Mouse (Mus musculus) right cerebral cortex, postnatal 25 days (tissue): ENCODE results near the gene Imp3.
A peak's percentile ranks its signal among the peaks of the same experiment; 100 is the strongest.
"Not testable (repeated sequence)": the region's sequence is repeated elsewhere in the genome, so short reads cannot be mapped to it uniquely, and the experiment has no call there.

Source experiments
- DNase-seq: peaks from one replicate; pipeline ENCODE4 v3.0.0; 2022

Gene Imp3

DNA sequence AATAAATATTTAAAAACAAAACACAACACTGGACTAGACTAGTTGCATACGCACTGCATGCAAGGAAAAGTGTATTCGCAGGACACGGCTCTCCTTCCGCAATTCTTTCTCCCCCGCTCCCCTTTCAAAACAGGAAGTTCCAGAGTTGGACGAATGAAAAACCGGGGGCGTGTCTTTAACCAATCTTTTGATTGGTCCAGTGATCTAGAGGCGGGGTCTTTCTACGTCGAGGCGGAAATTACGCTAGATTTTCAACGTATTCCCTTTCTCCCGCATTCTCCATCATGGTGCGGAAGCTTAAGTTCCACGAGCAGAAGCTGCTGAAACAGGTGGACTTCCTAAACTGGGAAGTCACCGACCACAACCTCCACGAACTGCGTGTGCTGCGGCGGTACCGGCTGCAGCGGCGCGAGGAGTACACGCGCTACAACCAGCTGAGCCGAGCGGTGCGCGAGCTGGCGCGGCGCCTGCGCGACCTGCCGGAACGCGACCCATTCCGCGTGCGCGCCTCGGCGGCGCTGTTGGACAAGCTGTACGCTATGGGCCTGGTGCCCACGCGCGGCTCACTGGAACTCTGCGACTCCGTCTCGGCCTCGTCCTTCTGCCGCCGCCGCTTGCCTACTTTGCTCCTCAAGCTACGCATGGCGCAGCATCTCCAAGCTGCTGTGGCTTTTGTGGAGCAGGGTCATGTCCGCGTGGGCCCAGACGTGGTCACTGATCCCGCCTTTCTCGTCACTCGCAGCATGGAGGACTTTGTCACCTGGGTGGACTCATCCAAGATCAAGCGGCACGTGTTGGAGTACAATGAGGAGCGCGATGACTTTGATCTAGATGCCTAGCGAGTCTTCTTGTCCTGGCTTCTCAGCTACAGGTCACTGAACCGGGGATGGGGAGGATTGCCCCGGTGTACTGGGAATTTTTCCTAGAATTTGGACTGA lies at the start of gene Imp3:
Imp3 (plus strand) TSS at position 253 of the 938 bp plus-strand sequence.
- DNase-seq, result peak; percentile 88

DNA sequence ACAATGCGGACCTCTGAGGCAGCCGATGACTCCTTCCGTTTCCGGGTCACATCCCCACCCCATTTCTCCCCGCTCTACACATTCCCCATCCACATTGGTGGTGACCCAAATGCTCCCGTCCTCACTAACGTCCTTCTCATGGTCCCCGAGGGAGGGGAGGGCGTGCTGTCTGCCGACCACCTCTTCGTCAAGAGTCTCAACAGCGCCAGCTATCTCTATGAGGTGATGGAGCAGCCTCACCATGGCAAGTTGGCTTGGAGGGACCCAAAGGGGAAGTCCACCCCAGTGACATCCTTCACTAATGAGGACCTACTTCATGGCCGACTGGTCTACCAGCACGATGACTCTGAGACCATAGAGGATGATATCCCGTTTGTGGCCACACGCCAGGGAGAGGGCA lies 49.7 kb upstream of the Imp3 start:
- no peak for DNase-seq

DNA sequence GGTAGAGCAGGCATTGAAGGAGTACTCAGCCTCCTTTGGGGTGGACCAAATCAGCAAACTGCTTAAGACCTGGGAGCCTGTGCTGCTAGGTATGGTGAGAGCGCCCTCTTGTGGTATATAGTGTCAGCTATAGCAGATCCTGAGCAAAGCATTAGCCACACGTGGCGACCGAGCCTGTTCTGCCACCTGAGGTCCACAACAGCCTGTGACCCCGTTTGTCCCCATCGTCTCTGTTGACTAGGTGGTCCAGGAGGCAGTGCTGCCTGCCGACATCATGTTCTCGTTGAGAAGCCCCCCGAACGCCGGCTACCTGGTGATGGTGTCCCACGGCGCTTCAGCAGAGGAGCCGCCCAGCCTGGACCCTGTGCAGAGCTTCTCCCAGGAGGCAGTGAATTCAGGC lies 47.5 kb upstream of the Imp3 start:
- peak; percentile 71 for DNase-seq

DNA sequence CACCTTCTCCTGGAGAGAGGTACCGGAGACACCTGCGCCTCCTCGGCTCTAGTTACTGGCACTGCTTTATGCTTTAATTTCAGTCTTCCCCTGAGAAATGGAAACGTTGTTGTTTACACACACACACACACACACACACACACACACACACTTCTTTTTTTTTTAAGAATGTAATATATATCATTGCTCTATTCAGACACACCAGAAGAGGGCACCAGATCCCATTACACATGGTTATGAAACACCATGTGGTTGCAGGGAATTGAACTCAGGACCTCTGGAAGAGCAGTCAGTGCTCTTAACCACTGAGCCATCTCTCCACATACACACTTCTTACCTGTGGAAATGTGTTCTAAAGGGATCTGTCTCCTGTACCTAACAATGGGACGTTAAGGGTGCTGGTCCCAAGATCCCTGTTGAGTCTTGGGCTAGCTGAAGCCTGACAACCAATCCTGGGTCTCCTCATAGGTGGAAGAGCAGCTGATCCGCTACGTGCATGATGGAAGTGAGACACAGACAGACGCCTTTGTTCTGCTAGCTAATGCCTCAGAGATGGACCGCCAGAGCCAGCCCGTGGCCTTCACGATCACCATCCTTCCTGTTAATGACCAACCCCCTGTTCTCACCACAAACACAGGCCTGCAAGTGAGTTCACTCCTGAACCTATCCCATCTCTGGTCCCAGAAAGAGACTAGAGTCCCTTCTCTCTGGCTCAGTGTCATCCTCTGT lies 46.6 kb upstream of the Imp3 start:
- no peak for DNase-seq

DNA sequence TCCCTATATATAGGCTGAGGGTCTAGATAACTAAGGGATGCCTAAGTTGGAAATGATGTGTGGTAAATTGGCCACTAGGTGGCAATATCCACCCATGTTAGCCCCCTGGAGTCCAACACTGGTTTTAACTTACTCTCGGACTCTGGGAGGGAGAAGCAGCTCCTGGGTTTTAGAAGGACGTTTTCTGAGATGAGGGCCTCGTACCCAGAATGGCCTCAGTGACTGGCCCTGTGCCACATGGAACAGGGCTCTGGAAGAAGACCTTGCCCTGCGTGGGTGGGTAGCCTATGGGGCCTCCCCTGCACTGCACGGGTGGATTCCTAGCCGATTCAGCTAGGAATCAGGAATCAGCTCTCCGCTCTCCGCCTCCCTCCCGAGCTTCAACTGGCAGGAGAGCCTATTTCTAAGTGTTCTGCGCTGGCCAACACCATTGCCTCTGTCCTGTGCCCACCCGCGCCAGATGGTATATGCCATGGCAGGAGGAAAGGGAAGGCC lies 45.7 kb upstream of the Imp3 start:
- peak; percentile 60 for DNase-seq

DNA sequence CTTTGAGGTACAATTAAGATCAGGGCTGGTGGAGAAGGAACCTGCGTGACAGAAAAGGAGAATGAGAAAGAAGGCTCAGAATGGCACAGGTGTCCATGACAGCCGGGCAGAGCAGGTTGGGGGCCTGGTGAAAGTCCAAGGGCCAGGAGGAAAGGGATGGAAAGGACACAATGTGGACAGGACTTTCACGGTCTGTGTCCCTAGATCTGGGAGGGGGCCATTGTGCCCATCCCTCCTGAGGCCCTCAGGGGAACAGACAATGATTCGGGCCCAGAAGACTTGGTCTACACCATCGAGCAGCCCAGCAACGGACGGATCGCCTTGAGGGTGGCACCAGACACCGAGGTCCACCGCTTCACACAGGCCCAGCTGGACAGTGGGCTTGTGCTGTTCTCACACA lies 45.2 kb upstream of the Imp3 start:
- no peak for DNase-seq

DNA sequence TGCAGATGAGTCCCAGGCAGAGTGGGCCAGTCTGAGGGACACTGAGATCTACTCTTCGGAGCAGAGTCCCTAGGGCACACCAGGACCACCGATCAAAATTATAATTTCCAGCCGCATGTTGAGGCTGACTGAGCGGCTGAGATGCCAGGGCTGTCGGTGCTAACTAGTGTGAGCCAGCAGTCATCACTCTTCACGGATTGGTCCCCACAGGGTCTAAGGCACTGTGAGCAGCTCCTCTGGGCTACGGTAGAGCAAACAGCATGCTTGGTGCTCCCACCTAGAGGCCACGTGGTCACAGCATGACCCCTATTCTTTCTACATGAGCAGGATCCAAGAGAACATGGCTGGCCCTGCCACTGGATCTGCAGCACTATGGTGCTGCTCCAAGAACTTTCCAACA lies 44.0 kb upstream of the Imp3 start:
- no peak for DNase-seq

DNA sequence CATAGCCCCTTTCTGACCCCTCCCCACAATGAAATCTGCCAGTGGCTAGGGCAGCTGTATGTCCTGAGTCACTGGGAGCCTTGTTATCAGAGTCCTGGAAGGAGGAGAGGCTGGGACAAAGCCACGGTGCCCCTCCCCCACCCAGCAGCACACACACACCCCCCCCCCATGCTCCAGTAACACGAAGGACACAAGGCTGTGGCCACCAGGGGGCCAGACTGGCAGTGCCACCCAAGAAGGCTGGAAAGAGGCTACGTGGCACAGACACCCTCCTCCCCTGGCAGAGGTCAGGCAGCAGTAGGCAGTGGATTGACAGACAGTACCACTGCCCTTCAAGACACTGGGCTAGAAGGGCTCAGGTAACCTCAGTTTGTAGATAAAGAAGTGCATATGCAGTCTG lies 43.3 kb upstream of the Imp3 start:
- no peak for DNase-seq

DNA sequence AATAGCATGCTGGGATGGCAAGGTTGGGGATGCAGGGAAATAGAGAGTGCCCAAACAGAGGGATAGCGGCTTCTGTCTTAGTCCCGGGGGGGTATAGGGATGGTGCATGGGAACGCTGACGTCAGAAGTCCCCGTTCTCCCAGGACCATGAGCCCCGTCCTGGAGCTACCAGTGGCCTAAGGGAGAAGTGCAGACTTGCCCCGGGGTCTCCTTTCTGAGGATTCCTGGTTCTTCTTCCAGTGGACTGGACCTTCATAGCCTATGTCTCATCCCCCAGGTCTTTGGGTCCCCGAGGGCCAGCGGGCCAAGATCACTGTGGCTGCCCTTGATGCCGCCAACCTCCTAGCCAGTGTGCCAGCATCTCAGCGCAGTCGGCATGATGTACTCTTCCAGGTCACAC lies 40.5 kb upstream of the Imp3 start:
- no peak for DNase-seq

DNA sequence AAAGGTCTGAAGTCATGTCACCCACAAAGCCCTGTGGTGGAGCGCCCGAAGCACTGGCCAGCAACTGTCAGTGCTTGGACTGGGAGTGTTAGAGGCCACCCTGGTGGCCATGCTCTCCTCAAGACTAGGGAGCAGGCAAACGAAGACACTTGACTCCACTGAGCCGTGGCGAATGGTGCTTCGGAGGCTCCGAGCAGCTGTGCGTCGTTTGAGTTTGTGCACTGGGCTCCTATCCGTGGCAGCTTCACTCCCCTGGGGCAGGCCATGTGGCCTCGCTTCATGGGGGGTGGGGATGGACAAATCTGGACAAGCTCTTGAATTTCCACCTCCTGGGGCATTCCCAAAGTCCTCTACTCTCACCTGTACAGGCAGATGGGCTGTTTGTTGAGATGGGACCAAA lies 37.9 kb upstream of the Imp3 start:
- no peak for DNase-seq

DNA sequence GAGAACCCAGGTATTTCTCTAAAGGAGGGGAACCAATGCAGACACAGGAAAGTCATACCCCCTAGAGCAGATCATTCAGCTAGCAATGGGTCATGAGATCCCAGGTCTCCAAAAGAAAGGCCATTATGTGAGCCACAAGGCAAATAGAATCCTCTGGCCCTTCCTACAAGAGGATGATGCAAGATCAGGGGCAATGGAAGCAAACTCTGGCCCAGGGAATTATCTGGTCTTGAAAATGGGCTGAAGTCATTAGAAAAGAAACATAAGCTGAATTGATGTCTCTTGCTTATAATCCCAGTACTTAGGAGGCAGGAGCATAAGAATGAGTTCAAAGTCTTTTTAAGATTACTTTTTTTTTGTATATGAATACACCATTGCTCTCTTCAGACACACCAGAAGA lies 37.2 kb upstream of the Imp3 start:
- DNase-seq, result no peak

DNA sequence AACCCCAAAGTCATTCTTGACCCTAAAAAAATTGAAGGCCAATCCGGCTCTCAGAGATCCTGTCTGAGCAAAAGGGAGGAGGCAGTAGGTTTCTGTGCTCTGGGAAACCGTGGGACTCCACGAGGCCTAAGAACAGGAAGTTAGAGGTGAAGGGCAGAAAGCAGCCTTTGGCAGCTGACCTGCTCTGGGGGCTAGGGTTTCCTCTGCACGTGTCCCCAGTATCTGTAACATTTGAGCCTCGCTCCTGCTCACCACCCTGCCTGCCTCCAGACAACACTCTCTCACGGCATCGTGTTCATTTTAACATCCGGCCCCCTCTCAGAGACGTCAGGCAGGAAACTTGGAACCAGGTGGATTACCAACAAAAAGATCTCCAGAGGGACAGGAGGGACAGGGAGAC lies 36.7 kb upstream of the Imp3 start:
- no peak for DNase-seq

DNA sequence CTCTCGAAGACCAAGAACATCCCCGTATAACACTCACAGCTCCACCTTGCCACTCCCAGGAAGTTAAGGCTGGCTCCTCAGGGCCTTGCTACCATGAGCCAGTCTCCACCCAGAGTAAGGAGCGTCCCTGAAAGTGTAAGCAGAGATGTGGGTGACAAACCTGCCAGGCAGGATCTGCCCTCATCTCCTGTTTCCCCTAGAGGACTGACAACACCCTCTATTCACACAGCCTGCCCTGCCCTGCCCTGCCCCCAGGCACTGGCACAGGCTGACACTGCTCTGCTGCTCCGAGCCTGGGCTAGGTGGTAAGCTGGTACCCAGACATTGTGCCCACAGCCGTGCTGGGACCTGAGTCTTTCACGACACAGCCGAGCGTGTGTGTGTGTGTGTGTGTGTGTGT lies 36.1 kb upstream of the Imp3 start:
- no peak for DNase-seq

DNA sequence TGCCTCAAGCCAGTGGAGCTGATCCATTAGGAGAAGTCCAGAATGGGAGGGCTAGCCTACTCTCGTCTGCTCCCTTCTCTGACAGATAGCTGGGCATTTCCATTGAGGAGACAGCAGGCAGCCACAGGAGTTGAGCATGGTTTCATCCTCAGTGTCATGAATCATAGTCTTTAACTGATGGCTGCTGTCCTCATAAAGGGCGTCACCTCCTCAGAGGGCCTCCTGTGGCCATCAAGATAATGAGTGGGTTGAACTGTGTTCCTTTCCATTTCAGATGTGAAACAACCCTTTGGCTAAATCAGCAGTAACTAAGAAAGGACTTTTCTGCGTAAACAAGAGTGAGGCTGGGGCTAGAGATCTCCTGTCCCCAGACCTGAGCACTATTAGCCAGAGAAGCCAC lies 33.6 kb upstream of the Imp3 start:
- no peak for DNase-seq

DNA sequence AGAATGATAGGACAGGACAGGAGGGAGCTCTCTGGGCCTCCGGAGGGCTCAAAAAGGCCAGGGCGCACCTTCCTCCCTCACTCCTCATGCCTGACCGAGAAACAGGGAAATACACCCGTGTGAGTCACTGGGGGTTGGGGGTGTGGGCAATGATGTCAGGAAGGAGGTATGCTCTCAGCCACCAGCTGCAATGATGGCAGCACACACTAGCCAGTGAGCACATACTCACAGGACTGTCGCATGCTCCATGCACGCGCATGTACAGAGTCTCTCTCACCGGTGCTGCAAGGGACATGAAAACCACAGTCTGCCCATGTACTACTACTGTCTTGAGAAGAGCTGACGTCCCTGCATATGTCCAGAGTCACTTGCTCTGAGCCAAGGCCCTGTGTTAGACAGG lies 29.7 kb upstream of the Imp3 start:
- DNase-seq, result no peak

DNA sequence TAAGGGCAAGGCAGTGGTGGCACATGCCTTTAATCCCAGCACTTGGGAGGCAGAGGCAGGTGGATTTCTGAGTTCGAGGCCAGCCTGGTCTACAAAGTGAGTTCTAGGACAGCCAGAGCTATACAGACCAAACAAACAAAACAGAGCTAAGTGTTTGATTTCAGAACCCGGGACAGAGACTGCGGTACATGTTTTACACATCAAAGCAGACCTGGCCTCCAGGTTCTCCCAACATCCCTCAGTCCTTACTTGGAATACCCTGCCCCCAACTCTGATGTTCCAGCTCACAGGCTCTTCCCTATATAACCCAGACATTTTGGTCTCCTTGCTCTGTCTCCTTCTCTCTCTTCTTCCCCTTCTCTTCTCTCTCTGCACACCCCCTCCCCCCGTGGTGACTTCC lies 27.3 kb upstream of the Imp3 start:
- DNase-seq, result not testable (repeated sequence)

DNA sequence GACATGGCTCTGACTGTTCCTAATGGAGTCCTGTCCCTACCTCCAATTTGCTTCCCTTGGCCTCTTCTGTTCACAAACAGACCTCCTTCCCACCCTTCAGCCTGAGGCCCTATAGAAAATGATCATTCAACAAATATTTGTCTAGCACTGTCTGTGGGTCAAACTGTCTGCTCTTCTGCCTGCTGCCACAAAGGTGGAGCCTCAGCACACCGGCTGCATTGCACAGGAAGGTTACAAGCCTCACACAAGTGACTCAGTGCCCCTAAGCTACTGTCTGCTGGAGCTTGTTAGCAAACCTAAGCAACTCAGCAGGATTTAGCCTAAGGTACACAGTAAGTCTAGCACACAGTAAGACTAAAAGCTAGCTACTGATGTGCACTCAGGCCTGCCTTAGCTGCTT lies 26.3 kb upstream of the Imp3 start:
- no peak for DNase-seq

DNA sequence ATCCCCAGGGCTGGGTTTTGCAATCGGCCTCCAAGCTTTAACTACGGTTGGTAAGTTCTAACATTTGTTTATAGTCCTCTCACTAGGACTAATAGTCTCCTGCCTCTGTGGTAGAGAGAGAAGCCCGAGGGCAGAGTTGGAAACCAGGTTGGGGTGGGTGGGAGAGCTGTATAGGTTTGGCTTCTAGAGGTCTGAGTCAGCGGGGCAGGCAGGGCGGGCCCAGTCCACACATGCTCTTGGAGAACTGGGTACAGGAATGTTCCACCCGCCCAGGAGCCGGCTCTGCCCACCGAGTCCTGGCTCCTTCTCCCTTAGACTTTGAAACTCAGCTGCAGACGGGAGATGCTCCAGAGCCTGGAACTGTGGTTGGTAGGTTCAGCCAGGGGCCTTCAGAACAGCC lies 23.3 kb upstream of the Imp3 start:
- DNase-seq, result no peak

DNA sequence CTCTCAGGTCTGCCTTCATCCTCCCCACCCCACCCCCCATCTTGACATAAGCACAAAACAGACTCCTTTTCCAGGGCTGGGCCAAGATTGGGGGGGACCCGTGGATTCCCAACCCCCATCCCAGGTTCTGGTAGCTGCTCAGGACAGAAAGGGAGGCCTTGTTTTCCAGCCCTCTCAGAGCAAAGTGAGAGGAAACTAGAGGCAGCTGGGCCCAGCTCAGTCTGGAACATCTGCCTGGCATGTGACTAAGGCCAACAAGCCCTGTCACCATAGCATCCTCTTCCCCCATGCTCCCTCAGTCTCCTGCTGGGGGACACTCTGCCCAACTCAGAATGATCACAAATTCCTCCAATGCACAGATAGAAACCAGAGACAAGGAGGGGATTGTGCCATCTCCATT lies 22.2 kb upstream of the Imp3 start:
- no peak for DNase-seq

DNA sequence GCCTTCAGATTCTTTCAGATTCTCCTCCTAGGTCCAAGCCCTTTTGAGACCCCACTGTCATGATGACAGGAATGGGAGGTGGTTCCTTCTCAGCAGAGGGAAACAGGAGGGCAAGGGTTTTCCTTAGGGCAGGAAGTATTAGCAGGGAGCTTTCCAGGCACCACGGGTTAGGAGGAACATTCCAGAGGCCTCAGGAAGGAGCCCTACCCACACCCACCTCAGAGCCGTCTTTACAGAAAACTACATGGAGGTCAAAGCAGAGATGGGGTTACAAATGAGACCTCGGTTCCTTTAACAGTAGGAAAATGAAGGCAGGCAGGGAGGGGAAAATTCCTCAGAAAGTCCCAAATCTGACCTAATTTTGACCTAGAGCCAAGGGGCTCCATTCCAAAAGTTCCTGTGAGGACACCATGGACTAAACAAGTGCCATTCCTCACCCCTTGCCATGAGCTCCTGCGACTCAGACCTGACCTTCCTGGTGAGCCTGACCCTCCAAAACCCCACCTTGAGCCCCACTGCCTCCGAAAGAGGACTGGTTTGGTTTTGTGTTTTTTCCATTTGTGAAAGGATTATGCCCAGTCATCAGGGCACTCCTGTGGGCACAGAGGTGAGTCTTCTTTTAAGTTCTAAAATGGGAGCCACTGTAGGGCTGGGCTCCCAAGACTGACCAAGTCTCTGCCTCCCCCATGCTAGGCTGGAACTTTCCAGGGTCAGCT lies 21.4 kb upstream of the Imp3 start:
- no peak for DNase-seq

DNA sequence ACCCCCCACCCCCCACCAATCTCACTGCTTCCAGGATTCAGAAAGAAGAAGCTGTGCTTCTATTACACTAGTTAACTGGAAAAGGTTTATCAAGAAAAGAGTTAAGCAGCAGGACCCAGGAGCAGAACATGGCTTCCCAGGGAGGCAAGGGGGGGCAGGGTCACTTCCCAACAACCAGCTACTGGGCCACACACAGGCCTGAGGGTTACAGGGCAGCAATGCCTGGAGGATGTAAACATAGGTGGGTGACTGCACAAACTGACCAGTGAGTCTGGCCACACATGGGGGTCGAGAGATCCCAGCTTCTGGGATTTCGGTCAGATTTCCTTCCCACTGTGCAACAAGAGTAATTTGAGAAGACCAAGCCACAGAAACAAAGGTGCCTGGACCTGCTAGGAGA lies 20.1 kb upstream of the Imp3 start:
- no peak for DNase-seq

DNA sequence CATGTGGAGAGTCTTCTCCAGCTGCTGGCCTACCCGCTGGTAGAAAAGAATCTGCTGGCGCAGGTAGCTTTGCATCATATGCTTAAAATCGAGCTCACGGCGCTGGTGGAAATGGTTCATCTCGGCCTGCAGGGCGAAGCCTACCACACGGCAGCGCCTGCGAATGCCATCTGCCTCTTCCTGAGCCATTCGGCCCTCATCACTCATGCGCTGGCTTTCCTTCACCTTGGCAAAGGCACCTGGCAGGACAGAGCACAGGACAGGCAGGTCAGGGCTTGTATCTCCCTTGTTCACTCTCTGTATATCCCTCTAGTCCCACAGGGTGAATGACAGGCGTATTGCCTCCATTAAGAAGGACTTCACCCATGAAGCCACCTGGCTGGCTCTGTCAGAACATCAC lies 18.8 kb upstream of the Imp3 start:
- DNase-seq, result no peak

DNA sequence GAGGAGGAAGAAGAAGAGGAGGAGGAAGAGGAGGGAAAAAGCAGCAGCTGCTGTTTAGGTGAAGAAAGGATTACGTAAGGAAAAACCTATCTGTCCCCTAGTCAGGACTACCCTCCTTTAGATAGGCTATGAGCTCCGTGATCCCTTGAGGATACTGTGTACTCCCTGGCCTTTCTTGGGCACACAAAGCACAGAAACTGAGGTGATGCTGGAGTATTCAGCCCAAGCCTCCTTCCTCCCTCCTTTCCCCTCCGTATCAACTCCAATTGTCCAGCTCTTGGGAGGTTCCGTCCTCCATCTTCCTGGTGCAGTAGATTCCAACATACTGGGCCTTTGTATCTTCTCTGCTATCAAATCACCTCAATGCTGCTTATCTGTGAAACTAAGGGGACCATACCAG lies 14.5 kb upstream of the Imp3 start:
- DNase-seq, result no peak
